Mouse (Mus musculus) activated CD4-positive, CD25-positive, alpha-beta regulatory T cell, adult 4 months (primary cell): ENCODE data around the gene Ltbp4. TPM values are rescaled to one million over a fixed set of nuclear protein-coding genes. Genes with fewer than 3 reads are reported as not detected.

Source experiments
- ATAC-seq: one replicate; pipeline ENCODE4 v1.8.0; 2017
- polyA plus RNA-seq, 2 experiments: library from polyadenylated mRNA; unstranded; fragments of 100-300 nt; shearing (Covaris generic); gene quantifications; one replicate each; pipeline ENCODE4 v1.2.1; 2017

The Ltbp4 gene
- polyA plus RNA-seq, 2 experiments from 2014 or later: 0.94 to 1.3 TPM

DNA sequence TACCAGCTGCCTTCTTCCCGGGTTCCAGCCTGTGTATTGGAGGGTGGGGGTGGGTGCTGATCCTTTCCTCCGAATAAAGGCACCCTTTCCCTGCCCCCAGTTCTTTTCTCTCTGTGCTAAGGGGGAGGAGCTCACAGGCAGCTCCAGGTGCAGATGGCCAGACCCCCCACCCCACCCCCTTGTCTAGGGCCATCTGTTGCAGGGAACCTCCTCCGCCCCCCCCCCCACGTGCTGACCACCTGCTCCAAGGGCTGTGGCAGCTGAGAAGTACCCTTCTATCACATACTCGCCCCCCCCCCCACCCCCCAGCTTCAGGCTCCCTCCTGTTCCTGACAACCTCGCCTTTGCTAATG lies 79.7 kb downstream of the Ltbp4 start:
- no peak for ATAC-seq

GRCm38 (mm10) chr7:27257046-27257851 lies 80.2 kb downstream of the Ltbp4 start:
- no peak for ATAC-seq

DNA sequence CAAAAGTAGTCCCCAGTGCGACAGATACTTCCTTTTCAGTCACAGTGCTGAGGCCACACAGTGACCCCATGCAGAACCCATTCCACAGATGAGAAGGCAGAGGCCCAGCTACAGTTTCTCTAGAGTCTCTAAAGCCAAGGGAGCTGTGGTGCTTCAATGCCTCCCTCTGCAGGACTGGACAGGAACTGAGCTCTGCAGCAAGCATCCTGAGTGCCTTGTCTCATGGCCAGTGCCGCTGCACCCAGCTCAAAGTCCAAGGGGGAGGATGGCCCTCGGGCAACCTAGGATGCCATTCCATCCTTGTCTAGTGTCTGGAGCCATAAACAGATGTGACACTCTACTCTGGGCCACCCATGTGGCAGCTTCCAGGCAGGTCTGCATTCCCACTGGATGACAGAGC lies 81.8 kb downstream of the Ltbp4 start:
- no peak for ATAC-seq

Other genes with a start within 250 kb of the Ltbp4 start
- gene Cyp2f2, start 217.8 kb downstream of the Ltbp4 start, polyA plus RNA-seq: not detected
- gene Cyp2t4, start 184.0 kb downstream of the Ltbp4 start, polyA plus RNA-seq: under 1 TPM in 1 of 2 experiments, not detected in 1; 0.41 TPM
- gene Egln2, start 170.9 kb downstream of the Ltbp4 start, polyA plus RNA-seq: 10 to 100 TPM; 12.4 to 14.3 TPM
- 100 to 1,000 TPM; 126 to 166 TPM for gene Rab4b, start 158.8 kb downstream of the Ltbp4 start, polyA plus RNA-seq
- gene Gm21983, start 156.6 kb downstream of the Ltbp4 start, polyA plus RNA-seq: under 1 TPM in 1 of 2 experiments, not detected in 1; 0.52 TPM
- under 1 TPM in 1 of 2 experiments, not detected in 1; 0.34 TPM for gene Mia, start 156.5 kb downstream of the Ltbp4 start, polyA plus RNA-seq
- gene BC024978, start 141.9 kb downstream of the Ltbp4 start, polyA plus RNA-seq: 1 to 10 TPM; 4.2 to 4.5 TPM
- gene Snrpa, start 141.4 kb downstream of the Ltbp4 start, polyA plus RNA-seq: 100 to 1,000 TPM in 1 of 2 experiments, 10 to 100 TPM in 1; 74.6 to 109 TPM
- 1 to 10 TPM; 1.3 to 1.5 TPM for gene Itpkc, start 109.0 kb downstream of the Ltbp4 start, polyA plus RNA-seq
- gene Coq8b, start 104.7 kb downstream of the Ltbp4 start, polyA plus RNA-seq: 10 to 100 TPM in 1 of 2 experiments, 1 to 10 TPM in 1; 6.3 to 12.5 TPM
- not detected for gene Numbl, start 79.3 kb downstream of the Ltbp4 start, polyA plus RNA-seq
- gene Shkbp1, start 18.3 kb upstream of the Ltbp4 start, polyA plus RNA-seq: 10 to 100 TPM; 48.9 to 66.0 TPM
- 1 to 10 TPM; 1.4 to 3.3 TPM for gene Gm20479, start 19.7 kb upstream of the Ltbp4 start, polyA plus RNA-seq
- gene Sptbn4, start 110.0 kb upstream of the Ltbp4 start, polyA plus RNA-seq: under 1 TPM; 0.16 to 0.37 TPM
- 10 to 100 TPM; 13.9 to 16.7 TPM for gene Blvrb, start 110.3 kb upstream of the Ltbp4 start, polyA plus RNA-seq
- 10 to 100 TPM; 41.9 to 47.6 TPM for gene Sertad3, start 136.1 kb upstream of the Ltbp4 start, polyA plus RNA-seq
- 10 to 100 TPM; 46.6 to 47.9 TPM for gene Sertad1, start 149.2 kb upstream of the Ltbp4 start, polyA plus RNA-seq
- gene Prx, start 161.6 kb upstream of the Ltbp4 start, polyA plus RNA-seq: under 1 TPM; 0.11 to 0.68 TPM
- not detected for gene Hipk4, start 185.6 kb upstream of the Ltbp4 start, polyA plus RNA-seq
- gene Pld3, start 215.5 kb upstream of the Ltbp4 start, polyA plus RNA-seq: 100 to 1,000 TPM; 149 to 193 TPM
- gene 2310022A10Rik, start 215.5 kb upstream of the Ltbp4 start, polyA plus RNA-seq: 10 to 100 TPM; 14.9 to 18.7 TPM